Mouse (Mus musculus) MEL (cell line): Measurements from ENCODE around the gene Pgm2. TPM values are rescaled to one million over a fixed set of nuclear protein-coding genes. Genes with fewer than 3 reads are reported as not detected.

Source experiments
- DNase-seq: peaks from one replicate; pipeline ENCODE4 v3.0.0; 2011; ENCODE audit warnings: low read depth, low spot score
- H3K27ac ChIP-seq: 2 replicates; pipeline ENCODE4 v1.5.1; 2012; ENCODE audit warnings: low read depth, mild to moderate bottlenecking, control low read depth, low read length, moderate library complexity; ENCODE audit not compliant: control insufficient read depth
- H3K27me3 ChIP-seq, 2 experiments: fragments of 150-350 bp in 1 of 2; sonication (generic) in 1 of 2; 2 replicates each; pipeline ENCODE4 v1.6.1; 2012; ENCODE audit warnings: low read length in 2 of 2, mild to moderate bottlenecking in 2 of 2, improper control_type of control experiment in 1 of 2, moderate library complexity in 1 of 2; ENCODE audit not compliant: insufficient read depth in 2 of 2, control insufficient read depth in 1 of 2
- H3K36me3 ChIP-seq, 2 experiments: 2 replicates each; pipeline ENCODE4 v1.6.1; 2012 to 2014; ENCODE audit warnings: low read length in 2 of 2, improper control_type of control experiment in 1 of 2, inconsistent platforms in 1 of 2, mild to moderate bottlenecking in 1 of 2; ENCODE audit not compliant: insufficient read depth in 2 of 2, control insufficient read depth in 1 of 2
- H3K4me1 ChIP-seq, 2 experiments: fragments of 150-350 bp in 1 of 2; sonication (generic) in 1 of 2; 2 replicates each; pipeline ENCODE4 v1.6.1; 2012; ENCODE audit warnings: low read length in 2 of 2, improper control_type of control experiment in 1 of 2, mild to moderate bottlenecking in 1 of 2; ENCODE audit not compliant: insufficient read depth in 2 of 2, control insufficient read depth in 1 of 2
- H3K4me3 ChIP-seq, 2 experiments: fragments of 150-350 bp in 1 of 2; sonication (generic) in 1 of 2; 2 replicates each; pipeline ENCODE4 v1.5.1; 2012; ENCODE audit warnings: low read depth in 2 of 2, low read length in 2 of 2, mild to moderate bottlenecking in 2 of 2, moderate library complexity in 2 of 2, control low read depth in 1 of 2, improper control_type of control experiment in 1 of 2; ENCODE audit not compliant: control insufficient read depth in 1 of 2, insufficient read depth in 1 of 2
- H3K79me2 ChIP-seq: 2 replicates; pipeline ENCODE4 v1.6.1; 2012; ENCODE audit warnings: mild to moderate bottlenecking, low read length, moderate library complexity; ENCODE audit not compliant: control insufficient read depth, poor library complexity, insufficient read depth
- H3K9ac ChIP-seq: 2 replicates; pipeline ENCODE4 v1.6.1; 2012; ENCODE audit warnings: low read depth, mild to moderate bottlenecking, control low read depth, low read length, moderate library complexity; ENCODE audit not compliant: control insufficient read depth, poor library complexity, severe bottlenecking
- H3K9me3 ChIP-seq: fragments of 150-350 bp; sonication (generic); replicated peaks from 2 replicates; pipeline ENCODE4 v1.6.1; 2012; ENCODE audit warnings: mild to moderate bottlenecking, low read length, improper control_type of control experiment, moderate library complexity; ENCODE audit not compliant: insufficient read depth
- BHLHE40 ChIP-seq: IDR thresholded peaks from 2 replicates; pipeline ENCODE4 v1.6.1; 2012; ENCODE audit warnings: low read depth, mild to moderate bottlenecking, inconsistent platforms, low read length, improper control_type of control experiment, borderline replicate concordance
- CTCF ChIP-seq, 3 experiments: IDR thresholded peaks in 2 of 3; conservative IDR thresholded peaks in 1 of 3; 2 replicates each; pipeline ENCODE4 v1.5.1; 2011 to 2012; ENCODE audit warnings: low read length in 3 of 3, low read depth in 2 of 3, mild to moderate bottlenecking in 2 of 3, improper control_type of control experiment in 1 of 3, inconsistent platforms in 1 of 3, mixed read lengths in 1 of 3, moderate library complexity in 1 of 3; ENCODE audit not compliant: control insufficient read depth in 1 of 3, insufficient read depth in 1 of 3, poor library complexity in 1 of 3, severe bottlenecking in 1 of 3
- E2F4 ChIP-seq: IDR thresholded peaks from 2 replicates; pipeline ENCODE4 v1.6.1; 2011; ENCODE audit warnings: low read depth, low read length, improper control_type of control experiment, borderline replicate concordance
- ELF1 ChIP-seq: IDR thresholded peaks from 2 replicates; pipeline ENCODE4 v1.6.1; 2014; ENCODE audit warnings: low read depth, mild to moderate bottlenecking, inconsistent platforms, low read length, improper control_type of control experiment, moderate library complexity
- EP300 ChIP-seq, 2 experiments: IDR thresholded peaks; 2 replicates each; pipeline ENCODE4 v1.6.1; 2011; ENCODE audit warnings: improper control_type of control experiment in 2 of 2, low read length in 2 of 2, low read depth in 1 of 2, mild to moderate bottlenecking in 1 of 2
- ETS1 ChIP-seq: IDR thresholded peaks from 2 replicates; pipeline ENCODE4 v1.6.1; 2012; ENCODE audit warnings: low read depth, mild to moderate bottlenecking, inconsistent platforms, low read length, improper control_type of control experiment, moderate library complexity
- GABPA ChIP-seq: IDR thresholded peaks from 2 replicates; pipeline ENCODE4 v1.6.1; 2012; ENCODE audit warnings: low read depth, mild to moderate bottlenecking, inconsistent platforms, low read length, improper control_type of control experiment, moderate library complexity
- GATA1 ChIP-seq: IDR thresholded peaks from 2 replicates; pipeline ENCODE4 v1.6.1; 2011; ENCODE audit warnings: low read depth, low read length, improper control_type of control experiment
- MAX ChIP-seq: IDR thresholded peaks from 2 replicates; pipeline ENCODE4 v1.6.1; 2011; ENCODE audit warnings: low read length, improper control_type of control experiment
- MAZ ChIP-seq: IDR thresholded peaks from 2 replicates; pipeline ENCODE4 v1.6.1; 2012; ENCODE audit warnings: low read depth, mild to moderate bottlenecking, inconsistent platforms, low read length, improper control_type of control experiment
- MEF2A ChIP-seq: IDR thresholded peaks from 2 replicates; pipeline ENCODE4 v1.6.1; 2014; ENCODE audit warnings: low read depth, mild to moderate bottlenecking, inconsistent platforms, low read length, improper control_type of control experiment; ENCODE audit not compliant: poor library complexity, insufficient replicate concordance, severe bottlenecking; ENCODE audit errors: extremely low read depth
- MYB ChIP-seq: IDR thresholded peaks from 2 replicates; pipeline ENCODE4 v1.6.1; 2011; ENCODE audit warnings: mild to moderate bottlenecking, low read depth, low read length, improper control_type of control experiment
- MYC ChIP-seq: IDR thresholded peaks from 2 replicates; pipeline ENCODE4 v1.6.1; 2011; ENCODE audit warnings: low read depth, mild to moderate bottlenecking, low read length, improper control_type of control experiment, moderate library complexity
- NELFE ChIP-seq: IDR thresholded peaks from 2 replicates; pipeline ENCODE4 v1.6.1; 2011; ENCODE audit warnings: low read depth, low read length, improper control_type of control experiment
- NRF1 ChIP-seq: IDR thresholded peaks from 2 replicates; pipeline ENCODE4 v1.6.1; 2014; ENCODE audit warnings: low read depth, mild to moderate bottlenecking, inconsistent platforms, low read length, improper control_type of control experiment, moderate library complexity; ENCODE audit not compliant: poor library complexity, insufficient read depth, severe bottlenecking
- POLR2A ChIP-seq, 2 experiments: IDR thresholded peaks; 2 replicates each; pipeline ENCODE4 v1.6.1; 2011 to 2012; ENCODE audit warnings: low read length in 2 of 2, mild to moderate bottlenecking in 2 of 2, control low read depth in 1 of 2, improper control_type of control experiment in 1 of 2, low read depth in 1 of 2, moderate library complexity in 1 of 2; ENCODE audit not compliant: control insufficient read depth in 1 of 2, insufficient read depth in 1 of 2, poor library complexity in 1 of 2
- POLR2AphosphoS2 ChIP-seq: IDR thresholded peaks from 2 replicates; pipeline ENCODE4 v1.6.1; 2011; ENCODE audit warnings: low read length, improper control_type of control experiment
- RCOR1 ChIP-seq: IDR thresholded peaks from 2 replicates; pipeline ENCODE4 v1.6.1; 2012; ENCODE audit warnings: low read depth, mild to moderate bottlenecking, inconsistent platforms, low read length, improper control_type of control experiment
- SIN3A ChIP-seq: IDR thresholded peaks from 2 replicates; pipeline ENCODE4 v1.6.1; 2012; ENCODE audit warnings: low read length, improper control_type of control experiment, inconsistent platforms
- SMC3 ChIP-seq: IDR thresholded peaks from 2 replicates; pipeline ENCODE4 v1.6.1; 2011; ENCODE audit warnings: low read depth, low read length, improper control_type of control experiment
- TBP ChIP-seq: IDR thresholded peaks from 2 replicates; pipeline ENCODE4 v1.8.0; 2011; ENCODE audit warnings: low read depth, low read length, improper control_type of control experiment
- TCF12 ChIP-seq: IDR thresholded peaks from 2 replicates; pipeline ENCODE4 v1.6.1; 2014; ENCODE audit warnings: low read depth, mild to moderate bottlenecking, inconsistent platforms, low read length, improper control_type of control experiment, moderate library complexity
- UBTF ChIP-seq: IDR thresholded peaks from 2 replicates; pipeline ENCODE4 v1.6.1; 2012; ENCODE audit warnings: low read depth, mild to moderate bottlenecking, inconsistent platforms, low read length, improper control_type of control experiment, moderate library complexity, borderline replicate concordance; ENCODE audit not compliant: insufficient read depth
- ZKSCAN1 ChIP-seq: IDR thresholded peaks from 2 replicates; pipeline ENCODE4 v1.6.1; 2012; ENCODE audit warnings: low read depth, mild to moderate bottlenecking, inconsistent platforms, low read length, improper control_type of control experiment, moderate library complexity
- ZMIZ1 ChIP-seq: IDR thresholded peaks from 2 replicates; pipeline ENCODE4 v1.6.1; 2012; ENCODE audit warnings: low read depth, mild to moderate bottlenecking, inconsistent platforms, low read length, improper control_type of control experiment, moderate library complexity
- ZNF384 ChIP-seq: IDR thresholded peaks from 2 replicates; pipeline ENCODE4 v1.6.1; 2012; ENCODE audit warnings: low read depth, mild to moderate bottlenecking, inconsistent platforms, low read length, improper control_type of control experiment
- polyA plus RNA-seq, 2 experiments: library from polyadenylated mRNA; stranded (reverse) in 1 of 2; unstranded in 1 of 2; fragments of >175 nt in 1 of 2; fragments of >200 nt in 1 of 2; gene quantifications; 2 replicates each; pipeline versions ENCODE4 v1.2.1 to v1.2.4; 2012; ENCODE audit warnings: low replicate concordance in 2 of 2, low read depth in 1 of 2; ENCODE audit not compliant: insufficient read length in 2 of 2, insufficient read depth in 1 of 2, missing spikeins in 1 of 2
- total RNA-seq: library from RNA; depleted of rRNA; stranded (reverse); fragments of 300-350 nt; gene quantifications from 2 replicates; pipeline ENCODE4 v1.2.3, GENCODE M21; 2012

Gene Pgm2
- total and polyA plus RNA-seq, 3 experiments, result 22.0 to 64.0 TPM; not detected in 1

GRCm38 (mm10) chr5:64160705-64161391 is 68.1 kb downstream of the Pgm2 start:
- no peak for DNase-seq
- H3K36me3 ChIP-seq, result peaks cover 0 to 25% of the 10 kb centered on the region in 2 experiments; a peak in 2 of 4 replicates
- no peak for TF ChIP-seq MYC
- no peak for TF ChIP-seq MEF2A
- TF ChIP-seq POLR2AphosphoS2, result no peak
- no peak for TF ChIP-seq NRF1
- no peak for TF ChIP-seq SMC3
- no peak for TF ChIP-seq NELFE
- no peak for TF ChIP-seq TCF12
- no peak for TF ChIP-seq RCOR1
- no peak; the same call in 1 of the 2 replicates for TF ChIP-seq MAZ
- no peak for TF ChIP-seq MYB
- no peak for TF ChIP-seq ETS1
- TF ChIP-seq GATA1, result no peak
- no peak for TF ChIP-seq POLR2A (IDR thresholded peaks at IDR 0.05; ENCODE audit: control insufficient read depth in 1 of 2, insufficient read depth in 1 of 2, low read depth in 1 of 2, low read length in 2 of 2, poor library complexity in 1 of 2)
- peak; percentile 71; the same call in 1 of the 2 replicates for TF ChIP-seq ELF1
- no peak for TF ChIP-seq CTCF (IDR thresholded peaks at IDR 0.05 in 2 of 3, conservative IDR thresholded peaks at IDR 0.05 in 1 of 3; ENCODE audit: control insufficient read depth in 1 of 3, insufficient read depth in 1 of 3, low read depth in 2 of 3, low read length in 3 of 3, poor library complexity in 1 of 3, severe bottlenecking in 1 of 3)
- no peak for TF ChIP-seq UBTF
- TF ChIP-seq ZNF384, result no peak; the same call in 1 of the 2 replicates
- TF ChIP-seq GABPA, result no peak
- TF ChIP-seq BHLHE40, result no peak
- no peak for TF ChIP-seq ZKSCAN1
- TF ChIP-seq EP300 (IDR thresholded peaks at IDR 0.05; ENCODE audit: low read depth in 1 of 2, low read length in 2 of 2), result 0 out of 4 replicates have a peak, but pooled peaks have one; percentile 2 to 15
- TF ChIP-seq TBP, result no peak
- TF ChIP-seq E2F4, result no peak
- TF ChIP-seq ZMIZ1, result no peak
- TF ChIP-seq MAX, result no peak
- TF ChIP-seq SIN3A, result peak; percentile 39; the same call in 1 of the 2 replicates
- peak overlapping the region; percentile 90 for H3K9ac ChIP-seq
- H3K4me3 ChIP-seq, result peak overlapping the region; percentile 95 to 96
- H3K27me3 ChIP-seq, result no peaks in the 10 kb centered on the region
- no peaks in the 10 kb centered on the region for H3K9me3 ChIP-seq
- H3K27ac ChIP-seq, result peak overlapping the region; percentile 48
- H3K79me2 ChIP-seq, result peaks cover 16% of the 10 kb centered on the region
- H3K4me1 ChIP-seq, result peaks cover 16 to 40% of the 10 kb centered on the region in 2 experiments
